Mouse (Mus musculus) olfactory bulb, adult 2 months (tissue): ENCODE measurements around the gene Tnrc6c.

Experiments
- CTCF ChIP-seq: fragments of 200-500 bp; IDR thresholded peaks from 2 replicates; pipeline ENCODE4 v1.5.1; 2012; ENCODE audit warnings: low read depth, mild to moderate bottlenecking, low read length, moderate library complexity; ENCODE audit not compliant: insufficient read depth
- POLR2A ChIP-seq: fragments of 200-500 bp; IDR thresholded peaks from 2 replicates; pipeline ENCODE4 v1.6.1; 2012; ENCODE audit warnings: mild to moderate bottlenecking, low read depth, low read length, moderate library complexity; ENCODE audit not compliant: insufficient read depth

GRCm38 (mm10) chr11:117650721-117651644 is 3.1 kb upstream of the Tnrc6c start:
- TF ChIP-seq CTCF (no peak), POLR2A (no peak)
